Mouse (Mus musculus) heart, embryonic 14.5 days (tissue): Measurements from ENCODE around the gene Pate2. TPM values are rescaled to one million over a fixed set of nuclear protein-coding genes. Genes with fewer than 3 reads are reported as not detected.

Experiments
- ATAC-seq: fragments of 200-750 bp; cut with Nextera tagmentation; 2 replicates; pipeline ENCODE4 v1.8.0; 2017; ENCODE audit warnings: low read depth, moderate TSS enrichment; ENCODE audit not compliant: insufficient number of reproducible peaks, insufficient read depth, low FRiP score
- H3K27ac ChIP-seq, 2 experiments: fragments of 200-500 bp in 1 of 2; fragments of 300-500 bp in 1 of 2; sonication (generic) in 1 of 2; replicated peaks in 1 of 2; 2 replicates each; pipeline ENCODE4 v1.5.1; 2012 to 2014; ENCODE audit warnings: low read depth in 2 of 2, low read length in 2 of 2, control low read depth in 1 of 2, mild to moderate bottlenecking in 1 of 2, mixed read lengths in 1 of 2; ENCODE audit not compliant: control insufficient read depth in 1 of 2, insufficient read depth in 1 of 2
- H3K27me3 ChIP-seq: fragments of 300-500 bp; sonication (generic); 2 replicates; pipeline ENCODE4 v1.6.1; 2014; ENCODE audit warnings: mild to moderate bottlenecking, low read length, control low read depth; ENCODE audit not compliant: control insufficient read depth, insufficient read depth
- H3K36me3 ChIP-seq: fragments of 300-500 bp; sonication (generic); 2 replicates; pipeline ENCODE4 v1.6.1; 2014; ENCODE audit warnings: mild to moderate bottlenecking, control low read depth, low read length, mixed read lengths; ENCODE audit not compliant: control insufficient read depth, insufficient read depth
- H3K4me1 ChIP-seq, 2 experiments: fragments of 200-500 bp in 1 of 2; fragments of 300-500 bp in 1 of 2; sonication (generic) in 1 of 2; 2 replicates each; pipeline ENCODE4 v1.6.1; 2012 to 2014; ENCODE audit warnings: low read length in 2 of 2, control low read depth in 1 of 2, mixed read lengths in 1 of 2; ENCODE audit not compliant: control insufficient read depth in 2 of 2, insufficient read depth in 2 of 2
- H3K4me2 ChIP-seq: fragments of 300-500 bp; sonication (generic); 2 replicates; pipeline ENCODE4 v1.6.1; 2014; ENCODE audit warnings: mild to moderate bottlenecking, low read length
- H3K4me3 ChIP-seq, 2 experiments: fragments of 200-500 bp in 1 of 2; fragments of 300-500 bp in 1 of 2; sonication (generic) in 1 of 2; 2 replicates each; pipeline ENCODE4 v1.5.1; 2012 to 2014; ENCODE audit warnings: low read length in 2 of 2, mild to moderate bottlenecking in 2 of 2, control low read depth in 1 of 2, low read depth in 1 of 2, moderate library complexity in 1 of 2; ENCODE audit not compliant: control insufficient read depth in 1 of 2, insufficient read depth in 1 of 2
- H3K9ac ChIP-seq: fragments of 300-500 bp; sonication (generic); 2 replicates; pipeline ENCODE4 v1.6.1; 2014; ENCODE audit warnings: mild to moderate bottlenecking, low read length
- H3K9me3 ChIP-seq: fragments of 300-500 bp; sonication (generic); 2 replicates; pipeline ENCODE4 v1.6.1; 2016; ENCODE audit warnings: low read length, control low read depth; ENCODE audit not compliant: control insufficient read depth
- WGBS: fragments of 180-500 bp; shearing (Covaris S2); extraction: QIAGEN DNeasy Blood & Tissue Kit; methylation state at CpG from one replicate; pipeline ENCODE4 v1.1.7; 2014; 5-methylcytosine and 5-hydroxymethylcytosine counted together
- polyA plus RNA-seq: library from polyadenylated mRNA; unstranded; fragments of >200 nt; fragmentation: Nextera tagmentation; extraction: Ambion mirVana; gene quantifications from 2 replicates; pipeline ENCODE4 v1.2.1, GENCODE M21; 2014

The Pate2 gene
- polyA plus RNA-seq, 1 experiment from 2014 or later = 0.28 TPM

GRCm38 (mm10) chr9:35567995-35568394, 2.1 kb upstream of the Pate2 start:
- Histone ChIP-seq H3K27me3 (no peaks in the 10 kb centered on the region), H3K36me3 (peaks cover 42% of the 10 kb centered on the region), H3K4me2 (no peak overlapping the region), H3K4me3 (no peak overlapping the region), H3K27ac (no peak overlapping the region), H3K9ac (no peak overlapping the region), H3K4me1 (peaks cover 0 to 19% of the 10 kb centered on the region in 2 experiments; a peak in 2 of 4 replicates), H3K9me3 (no peaks in the 10 kb centered on the region)
- 81% methylated on average over 3 of the region's 3 CpGs for WGBS
- no peak for ATAC-seq

GRCm38 (mm10) chr9:35570663-35571062, 579 bp downstream of the Pate2 start:
- H3K36me3 ChIP-seq = peaks cover 28% of the 10 kb centered on the region
- H3K27me3 ChIP-seq = peaks cover 11% of the 10 kb centered on the region
- peak overlapping the region in 1 of 2 experiments; percentile 92; a peak in 1 of 4 replicates for H3K27ac ChIP-seq
- peak overlapping the region; percentile 67 to 95; a peak in 3 of 4 replicates for H3K4me3 ChIP-seq
- peak overlapping the region; percentile 81 for H3K9ac ChIP-seq
- H3K4me1 ChIP-seq = peaks cover 4 to 12% of the 10 kb centered on the region in 2 experiments; a peak in 2 of 4 replicates
- peak overlapping the region; percentile 82 for H3K4me2 ChIP-seq
- 10% methylated on average over 5 of the region's 5 CpGs for WGBS
- no peaks in the 10 kb centered on the region for H3K9me3 ChIP-seq
- no peak for ATAC-seq

GRCm38 (mm10) chr9:35574416-35574815, 4.3 kb downstream of the Pate2 start:
- H3K9ac ChIP-seq = peak overlapping the region; percentile 39; the same call in 1 of the 2 replicates
- no peaks in the 10 kb centered on the region for H3K36me3 ChIP-seq
- H3K27me3 ChIP-seq = peaks cover 11% of the 10 kb centered on the region
- ATAC-seq = no peak
- H3K27ac ChIP-seq = no peak overlapping the region
- peak overlapping the region; percentile 68 for H3K4me2 ChIP-seq
- no peaks in the 10 kb centered on the region for H3K9me3 ChIP-seq
- H3K4me3 ChIP-seq = peak overlapping the region; percentile 32 to 38
- H3K4me1 ChIP-seq = peaks cover 0 to 4% of the 10 kb centered on the region in 2 experiments; a peak in 1 of 4 replicates
- whole genome bisulfite sequencing = 3% methylated on average over 32 of the region's 32 CpGs

GRCm38 (mm10) chr9:35587674-35588073, 17.6 kb downstream of the Pate2 start:
- Histone ChIP-seq H3K4me2 (no peak overlapping the region), H3K36me3 (no peaks in the 10 kb centered on the region), H3K4me1 (no peaks in the 10 kb centered on the region), H3K27me3 (no peaks in the 10 kb centered on the region), H3K27ac (no peak overlapping the region), H3K9ac (no peak overlapping the region), H3K4me3 (no peak overlapping the region), H3K9me3 (no peaks in the 10 kb centered on the region)
- no peak for ATAC-seq
- WGBS = 27% methylated on average over 1 of the region's 1 CpGs

GRCm38 (mm10) chr9:35592903-35593302, 22.8 kb downstream of the Pate2 start:
- H3K27me3 ChIP-seq = no peaks in the 10 kb centered on the region
- no peaks in the 10 kb centered on the region for H3K4me1 ChIP-seq
- H3K9ac ChIP-seq = no peak overlapping the region
- H3K4me2 ChIP-seq = no peak overlapping the region
- no peak overlapping the region for H3K27ac ChIP-seq
- WGBS = 15% methylated on average over 2 of the region's 2 CpGs
- H3K4me3 ChIP-seq = no peak overlapping the region
- ATAC-seq = no peak
- no peaks in the 10 kb centered on the region for H3K36me3 ChIP-seq
- H3K9me3 ChIP-seq = no peaks in the 10 kb centered on the region

GRCm38 (mm10) chr9:35607647-35608405, 37.7 kb downstream of the Pate2 start:
- no peak overlapping the region for H3K27ac ChIP-seq

GRCm38 (mm10) chr9:35611841-35612240, 41.8 kb downstream of the Pate2 start, which contains the start of gene Pate4:
TSS of gene Pate4 (minus strand) at chr9:35611941.
- Histone ChIP-seq H3K36me3 (no peaks in the 10 kb centered on the region), H3K4me1 (no peaks in the 10 kb centered on the region)
- WGBS = 68% methylated on average over 1 of the region's 1 CpGs

More at GRCm38 (mm10) chr9:35607647-35608405, 37.7 kb downstream of the Pate2 start:
- Histone ChIP-seq H3K27me3 (no peaks in the 10 kb centered on the region), H3K9ac (no peak overlapping the region), H3K9me3 (no peaks in the 10 kb centered on the region), H3K4me2 (no peak overlapping the region), H3K4me3 (no peak overlapping the region), H3K4me1 (no peaks in the 10 kb centered on the region), H3K36me3 (no peaks in the 10 kb centered on the region)
- WGBS = 59% methylated on average over 8 of the region's 8 CpGs
- ATAC-seq = no peak

More at GRCm38 (mm10) chr9:35611841-35612240, 41.8 kb downstream of the Pate2 start, which contains the start of gene Pate4:
- H3K9me3 ChIP-seq = no peaks in the 10 kb centered on the region
- H3K27me3 ChIP-seq = no peaks in the 10 kb centered on the region
- H3K27ac ChIP-seq = no peak within 1 kb of the TSS
- no peak within 1 kb of the TSS for H3K9ac ChIP-seq
- H3K4me3 ChIP-seq = no peak within 1 kb of the TSS
- ATAC-seq = no peak
- H3K4me2 ChIP-seq = no peak within 1 kb of the TSS
